Mouse (Mus musculus) hindbrain, postnatal 0 days (tissue): ENCODE measurements around the gene Cbx5. TPM values are rescaled to one million over a fixed set of nuclear protein-coding genes. Genes with fewer than 3 reads are reported as not detected.
"Not testable (repeated sequence)": the region's sequence is repeated elsewhere in the genome, so short reads cannot be mapped to it uniquely, and the experiment has no call there.

Experiments used
- ATAC-seq: fragments of 200-750 bp; cut with Nextera tagmentation; 2 replicates; pipeline ENCODE4 v1.8.0; 2017; ENCODE audit warnings: mild to moderate bottlenecking, moderate TSS enrichment, moderate library complexity
- DNase-seq: peaks from one replicate; pipeline ENCODE4 v3.0.0-alpha.2; 2015; ENCODE audit warnings: low spot score
- H3K27ac ChIP-seq: fragments of 300-500 bp; sonication (generic); 2 replicates; pipeline ENCODE4 v1.5.1; 2014; ENCODE audit warnings: mild to moderate bottlenecking
- H3K27me3 ChIP-seq: fragments of 300-500 bp; sonication (generic); 2 replicates; pipeline ENCODE4 v1.6.1; 2014; ENCODE audit warnings: low read length, mixed read lengths; ENCODE audit not compliant: insufficient read depth
- H3K36me3 ChIP-seq: fragments of 300-500 bp; sonication (generic); 2 replicates; pipeline ENCODE4 v1.6.1; 2014; ENCODE audit warnings: low read length, mixed read lengths; ENCODE audit not compliant: insufficient read depth
- H3K4me1 ChIP-seq: fragments of 300-500 bp; sonication (generic); 2 replicates; pipeline ENCODE4 v1.6.1; 2014; ENCODE audit warnings: antibody characterized with exemption, low read length, mixed read lengths; ENCODE audit not compliant: insufficient read depth
- H3K4me2 ChIP-seq: fragments of 300-500 bp; sonication (generic); 2 replicates; pipeline ENCODE4 v1.6.1; 2014; ENCODE audit warnings: low read depth, mild to moderate bottlenecking, low read length, moderate library complexity, mixed read lengths
- H3K4me3 ChIP-seq: fragments of 300-500 bp; sonication (generic); 2 replicates; pipeline ENCODE4 v1.5.1; 2014; ENCODE audit warnings: low read length
- H3K9ac ChIP-seq: fragments of 300-500 bp; sonication (generic); replicated peaks from 2 replicates; pipeline ENCODE4 v1.6.1; 2014; ENCODE audit warnings: mild to moderate bottlenecking, low read length, moderate library complexity, mixed read lengths
- H3K9me3 ChIP-seq: fragments of 300-500 bp; sonication (generic); 2 replicates; pipeline ENCODE4 v1.6.1; 2016; ENCODE audit warnings: low read length, mixed read lengths
- CTCF ChIP-seq: IDR thresholded peaks from 2 replicates; pipeline ENCODE4 v1.5.1; 2016; ENCODE audit warnings: antibody characterized with exemption, control low read depth, low read depth
- WGBS: fragments of 180-500 bp; shearing (Covaris S2); extraction: QIAGEN DNeasy Blood & Tissue Kit; methylation state at CpG from one replicate; pipeline ENCODE4 v1.1.7; 2014; 5-methylcytosine and 5-hydroxymethylcytosine counted together
- polyA plus RNA-seq: library from polyadenylated mRNA; unstranded; fragments of >200 nt; fragmentation: Nextera tagmentation; extraction: Ambion mirVana; gene quantifications from 2 replicates; pipeline ENCODE4 v1.2.1, GENCODE M21; 2015
- total RNA-seq: library from RNA; depleted of rRNA; stranded (reverse); fragments of >200 nt; gene quantifications from 2 replicates; pipeline ENCODE4 v1.2.3, GENCODE M21; 2014

The Cbx5 gene
- total and polyA plus RNA-seq, 2 experiments from 2014 or later: 98.1 to 134 TPM

DNA sequence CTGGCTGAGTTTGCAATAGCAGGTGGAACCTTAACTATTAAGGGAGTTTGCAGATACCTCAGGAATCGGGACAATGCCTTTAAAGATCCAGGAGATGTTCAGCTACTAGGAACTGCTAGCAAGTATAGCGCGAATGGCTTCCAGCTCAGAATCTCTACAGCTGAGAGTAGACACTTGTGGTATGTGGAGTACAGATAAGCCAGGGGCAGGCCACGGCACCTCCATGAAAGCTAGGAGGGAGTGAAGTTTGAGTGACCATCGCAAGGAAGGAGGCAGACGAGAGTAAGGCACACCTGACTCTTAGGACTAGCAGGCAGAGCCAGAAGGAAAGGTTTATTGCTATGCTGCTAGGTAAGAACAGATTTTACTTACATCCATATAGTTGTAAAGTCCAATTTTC is 6.0 kb upstream of the Cbx5 start:
- ATAC-seq: no peak

DNA sequence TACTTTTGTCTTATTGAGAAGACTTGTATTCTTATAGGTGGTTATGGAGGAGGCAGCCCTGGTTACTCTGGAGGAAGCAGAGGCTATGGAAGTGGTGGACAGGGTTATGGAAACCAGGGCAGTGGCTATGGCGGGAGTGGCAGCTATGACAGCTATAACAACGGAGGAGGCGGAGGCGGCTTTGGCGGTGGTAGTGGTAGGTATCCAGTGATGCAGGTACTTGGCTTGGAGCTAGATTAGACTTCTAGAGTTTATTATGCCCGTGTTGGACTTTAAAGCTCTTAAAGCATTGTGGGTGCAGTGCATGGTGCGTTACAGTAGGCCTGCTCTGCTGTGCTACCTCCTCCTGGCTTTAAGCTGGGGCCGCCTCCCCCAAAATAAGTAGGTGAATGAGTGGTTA is 3.3 kb upstream of the Cbx5 start:
- no peak overlapping the region for H3K4me3 ChIP-seq
- DNase-seq: no peak
- ATAC-seq: no peak
- no peaks in the 10 kb centered on the region for H3K27me3 ChIP-seq
- no peaks in the 10 kb centered on the region for H3K9me3 ChIP-seq
- H3K4me1 ChIP-seq: no peaks in the 10 kb centered on the region
- TF ChIP-seq CTCF: no peak
- H3K4me2 ChIP-seq: peak overlapping the region; percentile 71
- 0 out of 2 replicates have a peak overlapping the region, but pooled peaks have one; percentile 21 for H3K9ac ChIP-seq
- H3K36me3 ChIP-seq: peaks cover 47% of the 10 kb centered on the region
- H3K27ac ChIP-seq: no peak overlapping the region
- WGBS: 70% methylated on average over 8 of the region's 8 CpGs

More for the DNA sequence above, 6.0 kb upstream of the Cbx5 start:
- Histone ChIP-seq H3K27me3 (no peaks in the 10 kb centered on the region), H3K36me3 (peaks cover 59% of the 10 kb centered on the region), H3K4me3 (no peak overlapping the region), H3K4me2 (no peak overlapping the region), H3K27ac (no peak overlapping the region), H3K9ac (no peak overlapping the region), H3K9me3 (no peaks in the 10 kb centered on the region), H3K4me1 (no peaks in the 10 kb centered on the region)
- no peak for TF ChIP-seq CTCF
- 71% methylated on average over 6 of the region's 6 CpGs for WGBS
- DNase-seq: no peak

DNA sequence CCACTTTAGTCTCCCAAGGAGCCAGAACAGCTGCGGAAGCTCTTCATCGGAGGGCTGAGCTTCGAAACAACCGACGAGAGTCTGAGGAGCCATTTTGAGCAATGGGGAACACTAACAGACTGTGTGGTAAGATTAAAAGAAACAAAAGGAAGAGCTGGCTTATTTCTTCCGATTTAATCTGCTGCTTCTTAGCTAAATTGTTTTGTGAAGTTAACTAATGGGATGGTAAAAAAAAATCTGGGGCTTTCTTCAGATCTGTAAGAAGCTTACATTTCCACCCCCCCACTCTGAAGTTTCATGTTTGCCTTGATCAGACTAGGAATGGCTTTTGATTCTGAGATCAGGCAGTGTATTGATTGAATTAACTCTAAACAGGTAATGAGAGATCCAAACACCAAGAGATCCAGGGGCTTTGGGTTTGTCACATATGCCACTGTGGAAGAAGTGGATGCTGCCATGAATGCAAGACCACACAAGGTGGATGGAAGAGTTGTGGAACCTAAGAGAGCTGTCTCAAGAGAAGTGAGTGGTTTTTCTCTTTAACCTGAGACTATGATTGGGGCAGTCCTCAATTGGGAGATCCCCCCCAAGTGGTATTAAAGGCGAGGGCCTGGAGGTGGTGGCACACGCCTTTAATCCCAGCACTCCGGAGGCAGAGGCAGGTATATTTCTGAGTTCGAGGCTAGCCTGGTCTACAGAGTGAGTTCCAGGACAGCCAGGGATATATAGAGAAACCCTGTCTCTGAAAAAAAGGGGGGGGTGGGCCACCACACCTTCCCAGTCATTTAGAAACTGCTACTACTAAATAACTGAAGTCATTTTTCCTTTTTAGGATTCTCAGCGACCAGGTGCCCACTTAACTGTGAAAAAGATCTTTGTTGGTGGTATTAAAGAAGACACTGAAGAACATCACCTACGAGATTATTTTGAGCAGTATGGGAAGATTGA is 1.7 kb upstream of the Cbx5 start:
- peak overlapping the region; percentile 98 for H3K27ac ChIP-seq
- peak overlapping the region; percentile 85 for H3K9ac ChIP-seq
- H3K4me3 ChIP-seq: peak overlapping the region; percentile 68
- 5% methylated on average over 11 of the region's 12 CpGs for WGBS
- H3K36me3 ChIP-seq: peaks cover 32% of the 10 kb centered on the region
- not testable (repeated sequence) for H3K4me1 ChIP-seq, H3K27me3 ChIP-seq, ATAC-seq, H3K9me3 ChIP-seq, DNase-seq
- peak overlapping the region; percentile 71 for H3K4me2 ChIP-seq

DNA sequence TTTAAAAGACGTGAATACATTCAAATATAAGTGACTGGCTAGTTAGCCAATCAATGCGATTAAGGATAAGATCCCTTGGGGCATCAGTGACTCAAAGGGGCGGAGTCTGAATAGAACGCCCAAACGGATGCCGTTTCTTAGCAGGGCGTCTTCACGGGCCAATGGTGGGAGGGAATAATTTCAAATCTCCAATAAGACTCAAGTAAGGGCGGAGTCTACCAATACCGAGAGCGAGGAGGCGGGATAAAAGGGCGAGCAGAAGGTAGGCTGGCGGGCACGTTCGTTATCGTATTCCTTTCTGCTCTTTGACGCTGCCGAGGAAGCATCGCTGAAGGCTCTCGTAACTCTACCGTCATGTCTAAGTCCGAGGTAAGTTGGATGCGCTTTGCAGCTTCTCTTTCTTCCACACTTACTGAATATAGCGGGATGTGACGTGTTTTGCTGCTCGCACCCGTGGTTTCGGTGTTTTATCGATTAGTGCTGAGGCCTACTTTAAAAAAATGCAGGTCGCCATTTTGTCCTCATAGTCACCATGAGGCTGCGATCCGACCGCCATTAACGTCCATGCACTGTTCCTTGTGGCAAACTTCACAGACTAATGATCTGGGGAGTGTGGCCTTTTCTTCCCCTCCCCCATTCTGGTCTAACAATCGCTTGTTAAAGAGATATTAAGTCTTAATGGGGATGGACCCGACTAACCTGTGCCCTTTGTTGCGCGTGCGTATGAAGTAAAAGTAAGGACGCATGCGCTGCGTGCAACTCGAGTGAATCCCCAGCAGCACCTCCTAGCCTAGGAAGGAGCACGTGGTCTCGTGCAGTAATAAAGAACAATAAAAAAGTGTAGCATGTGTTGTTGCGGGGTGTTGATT is 778 bp upstream of the Cbx5 start, which contains the start of gene Hnrnpa1:
Gene Hnrnpa1, plus strand, starts transcription at position 273 of the 869 bp plus-strand sequence.
- no peaks in the 10 kb centered on the region for H3K27me3 ChIP-seq
- under 1% methylated on average over 47 of the region's 47 CpGs for WGBS
- peak within 1 kb of the TSS; percentile 71 for H3K4me2 ChIP-seq
- H3K9me3 ChIP-seq: no peaks in the 10 kb centered on the region
- peak within 1 kb of the TSS; percentile 85 for H3K9ac ChIP-seq
- H3K27ac ChIP-seq: peak within 1 kb of the TSS; percentile 98
- ATAC-seq: peak; percentile 93
- H3K4me1 ChIP-seq: no peaks in the 10 kb centered on the region
- no peak for TF ChIP-seq CTCF
- H3K36me3 ChIP-seq: peaks cover 25% of the 10 kb centered on the region
- peak; percentile 99 for DNase-seq
- H3K4me3 ChIP-seq: peak within 1 kb of the TSS; percentile 68

DNA sequence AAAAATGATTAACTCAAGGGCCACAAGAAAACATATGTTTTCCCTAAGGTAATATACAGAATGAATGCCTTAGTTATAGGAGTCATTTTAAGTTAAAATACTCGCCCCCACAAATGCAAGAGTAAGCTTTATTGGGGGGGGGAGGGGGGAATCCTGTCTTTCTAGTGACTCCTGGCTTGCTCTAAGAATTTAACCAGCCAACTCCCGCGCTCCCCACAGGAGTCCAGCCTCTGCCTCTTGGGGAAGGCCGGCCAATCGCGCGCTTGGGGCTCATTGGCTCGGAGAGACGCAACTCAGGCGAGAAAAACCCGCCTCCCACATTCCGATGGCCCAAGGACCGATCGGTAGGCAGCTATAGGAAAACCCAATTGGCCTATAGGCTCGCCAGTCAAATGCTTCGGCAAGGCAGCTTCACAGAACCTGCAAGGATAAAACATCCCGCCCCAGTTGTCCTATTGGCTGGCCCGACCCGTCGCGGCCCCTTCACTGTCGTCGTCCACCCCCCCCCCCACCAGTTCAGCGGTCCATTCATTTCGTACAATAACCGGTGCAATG is 409 bp downstream of the Cbx5 start:
- peak; percentile 90 for ATAC-seq
- peak; percentile 98 for DNase-seq
- H3K4me2 ChIP-seq: peak overlapping the region; percentile 71
- no peaks in the 10 kb centered on the region for H3K9me3 ChIP-seq
- TF ChIP-seq CTCF: no peak
- peak overlapping the region; percentile 68 for H3K4me3 ChIP-seq
- WGBS: 1% methylated on average over 26 of the region's 26 CpGs
- H3K27ac ChIP-seq: peak overlapping the region; percentile 98
- peaks cover 20% of the 10 kb centered on the region for H3K36me3 ChIP-seq
- no peaks in the 10 kb centered on the region for H3K4me1 ChIP-seq
- H3K9ac ChIP-seq: peak overlapping the region; percentile 85
- H3K27me3 ChIP-seq: no peaks in the 10 kb centered on the region

DNA sequence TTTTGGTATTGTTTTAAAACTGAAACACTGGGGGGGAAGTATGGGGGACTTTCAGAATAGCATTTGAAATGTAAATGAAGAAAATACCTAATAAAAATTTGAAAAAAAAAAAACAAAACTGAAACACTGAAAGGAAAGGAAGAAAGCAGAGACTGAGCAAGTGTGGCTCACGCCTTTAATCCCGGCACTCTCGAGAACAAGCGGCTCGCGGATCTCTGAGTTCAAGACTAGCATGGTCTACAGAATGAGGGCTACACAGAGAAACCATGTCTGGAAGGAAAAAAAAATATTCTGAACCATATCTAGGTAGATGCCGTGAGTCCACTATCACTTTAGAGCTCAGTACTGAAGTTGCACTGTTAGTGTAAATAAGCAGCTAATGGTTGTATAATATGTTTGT is 2.3 kb downstream of the Cbx5 start:
- H3K4me3 ChIP-seq: no peak overlapping the region
- H3K4me1 ChIP-seq: no peaks in the 10 kb centered on the region
- peaks cover 2% of the 10 kb centered on the region for H3K36me3 ChIP-seq
- 94% methylated on average over 7 of the region's 7 CpGs for WGBS
- H3K9ac ChIP-seq: no peak overlapping the region
- no peak overlapping the region for H3K27ac ChIP-seq
- H3K9me3 ChIP-seq: no peaks in the 10 kb centered on the region
- H3K27me3 ChIP-seq: no peaks in the 10 kb centered on the region
- ATAC-seq (no peak), DNase-seq (no peak)
- H3K4me2 ChIP-seq: no peak overlapping the region
- no peak for TF ChIP-seq CTCF
